20 mouse cellular contexts compared by ENCODE assay signal in the genomic region with DNA sequence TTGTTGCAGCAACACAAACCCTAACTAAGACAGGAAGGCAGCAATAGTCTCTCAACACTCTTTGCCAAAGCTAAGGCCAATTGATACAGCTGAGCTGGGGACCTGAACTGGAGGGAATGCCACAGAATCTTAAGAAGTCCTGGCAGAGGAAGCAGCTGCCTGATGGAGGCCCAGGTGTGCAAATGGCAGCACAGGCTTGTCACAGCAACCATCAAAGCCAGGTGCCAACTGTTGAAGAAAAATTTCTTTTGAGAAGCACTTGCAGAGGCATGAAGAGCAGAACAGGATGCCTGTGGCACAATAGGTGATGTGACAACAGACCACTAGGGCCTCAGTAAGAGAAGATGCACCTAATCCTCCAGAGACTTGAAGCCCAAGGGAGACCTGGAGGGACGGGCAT.
"Had no signal": no experiment of that assay in that cellular context is flagged by ENCODE, and none has a peak within 500 bp of the region (broad histone marks: within the 10 kb centered on the region; RNA-seq: fewer than 3 reads in every experiment).

No protein-coding gene starts in this region.

- ATAC-seq: intestine, postnatal 0 days; midbrain, embryonic 13.5 days; midbrain, embryonic 16.5 days had no signal

- H3K9me3 ChIP-seq: limb, embryonic 12.5 days; limb, embryonic 15.5 days; liver, embryonic 15.5 days; midbrain, embryonic 13.5 days had no signal

- H3K27ac ChIP-seq: kidney, postnatal 0 days; left cerebral cortex, adult 2 months; limb, embryonic 12.5 days; limb, embryonic 15.5 days; liver, embryonic 15.5 days; midbrain, embryonic 13.5 days; stomach, postnatal 0 days had no signal

- H3K4me1 ChIP-seq: limb, embryonic 12.5 days; limb, embryonic 15.5 days; liver, embryonic 15.5 days; midbrain, embryonic 13.5 days had no signal

- H3K36me3 ChIP-seq: limb, embryonic 12.5 days; limb, embryonic 15.5 days; liver, embryonic 15.5 days; midbrain, embryonic 13.5 days had no signal

- H3K9ac ChIP-seq: limb, embryonic 12.5 days; limb, embryonic 15.5 days; liver, embryonic 15.5 days; midbrain, embryonic 13.5 days had no signal

- H3K4me3 ChIP-seq: left cerebral cortex, adult 2 months; limb, embryonic 12.5 days; limb, embryonic 15.5 days; liver, embryonic 15.5 days; midbrain, embryonic 13.5 days had no signal

- H3K27me3 ChIP-seq: limb, embryonic 12.5 days; limb, embryonic 15.5 days; liver, embryonic 15.5 days; midbrain, embryonic 13.5 days had no signal

- DNase-seq: kidney, adult 2 months; kidney, postnatal 25 days; layer of hippocampus, postnatal 36 days; left cerebral cortex, postnatal 4 days; lung, adult 18-20 months; lung, postnatal 14 days; lung, postnatal 4 days; right cerebral cortex, adult 18-20 months; right cerebral cortex, postnatal 14 days; right cerebral cortex, postnatal 4 days had no signal

- H3K4me2 ChIP-seq: limb, embryonic 12.5 days; limb, embryonic 15.5 days; liver, embryonic 11.5 days; liver, embryonic 15.5 days; midbrain, embryonic 13.5 days had no signal
